Mouse (Mus musculus) ovary, postnatal 14 days (tissue): ENCODE results near the gene Zic5.
"Not testable (repeated sequence)": the region's sequence is repeated elsewhere in the genome, so short reads cannot be mapped to it uniquely, and the experiment has no call there.

Experiments
- DNase-seq: peaks from one replicate; pipeline ENCODE4 v3.0.0; 2022; ENCODE audit warnings: low spot score

Gene Zic5

GRCm38 (mm10) chr14:122463734-122464341, 1.6 kb downstream of the Zic5 start:
- DNase-seq: not testable (repeated sequence)

DNA sequence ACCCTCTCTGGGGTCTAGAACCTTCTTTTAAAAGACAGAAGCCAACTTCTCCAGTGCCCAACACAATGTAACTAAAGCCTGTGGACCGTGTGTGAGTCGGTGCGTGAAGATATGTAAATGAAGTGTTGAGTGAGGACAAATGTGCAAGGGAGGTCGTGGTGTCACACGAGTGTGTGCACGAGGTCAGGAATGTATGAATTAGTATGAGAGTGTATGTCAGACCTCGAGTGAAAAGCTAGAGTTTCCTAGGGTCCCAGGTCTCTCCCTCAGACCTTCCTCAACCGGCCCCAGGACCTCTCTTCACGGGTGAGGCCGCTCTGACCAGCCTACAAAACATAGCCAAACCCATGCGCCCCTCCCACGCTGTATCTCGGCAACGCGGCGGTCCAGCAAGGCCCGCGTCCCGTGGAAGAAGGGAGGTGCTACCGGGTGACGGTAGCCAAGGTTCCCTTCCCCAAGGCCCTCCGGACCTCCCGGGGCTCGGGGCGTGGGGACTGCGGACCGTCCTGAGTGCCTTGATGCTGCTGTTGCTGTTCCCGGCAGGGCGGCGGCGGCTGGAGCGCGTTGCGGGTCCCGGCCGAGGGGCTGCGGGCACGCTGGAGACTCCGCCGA, 2.3 kb downstream of the Zic5 start:
- DNase-seq: no peak

DNA sequence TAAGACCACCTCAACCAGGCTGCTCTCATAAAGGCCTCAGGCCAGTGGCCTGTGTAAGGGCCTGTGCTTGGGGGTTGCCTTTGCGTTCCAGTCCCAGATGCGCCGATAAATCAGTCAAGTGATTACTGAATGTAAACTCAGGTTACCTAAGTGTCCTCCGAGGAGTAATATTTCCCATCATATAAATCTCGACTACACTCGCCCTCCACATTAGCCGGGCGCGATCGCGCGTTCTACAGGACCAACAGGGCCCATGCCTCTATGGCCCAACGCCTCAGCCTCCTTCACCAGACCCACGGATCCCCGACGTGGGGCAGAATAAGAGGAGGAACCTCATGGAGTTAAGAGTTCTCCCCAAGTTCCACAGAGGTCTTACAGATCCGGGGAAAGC, 2.8 kb downstream of the Zic5 start:
- DNase-seq: no peak

GRCm38 (mm10) chr14:122461966-122462365, 3.5 kb downstream of the Zic5 start:
- DNase-seq: no peak

- no peak for DNase-seq
These were observed 4.0 kb downstream of the Zic5 start for GRCm38 (mm10) chr14:122461500-122461899.

GRCm38 (mm10) chr14:122460226-122460625, 5.3 kb downstream of the Zic5 start:
- no peak for DNase-seq

DNA sequence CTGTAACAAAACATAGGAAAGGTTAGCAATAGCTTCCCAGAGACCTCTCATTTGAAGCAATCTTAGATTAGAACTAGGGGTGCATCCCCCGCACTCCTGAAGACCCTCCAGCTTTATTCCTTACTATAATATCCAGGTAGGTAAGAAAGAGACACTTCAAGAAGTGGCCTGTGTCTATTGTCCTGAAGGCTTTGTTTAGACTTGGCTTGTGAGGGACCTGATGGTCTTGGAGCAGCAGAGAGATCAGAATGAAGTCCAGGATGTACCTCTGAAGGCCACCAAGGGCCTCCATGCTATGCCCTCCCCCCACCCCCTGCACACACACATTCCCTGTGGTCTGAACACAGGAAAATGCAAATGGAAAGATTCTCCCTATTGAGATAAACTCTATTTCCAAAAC, 5.7 kb downstream of the Zic5 start:
- DNase-seq: no peak

- DNase-seq: not testable (repeated sequence)
These were observed 6.1 kb downstream of the Zic5 start for GRCm38 (mm10) chr14:122459332-122459731.

GRCm38 (mm10) chr14:122455562-122455958, 9.9 kb downstream of the Zic5 start:
- no peak for DNase-seq

- no peak for DNase-seq
These were observed 10.4 kb downstream of the Zic5 start for GRCm38 (mm10) chr14:122454901-122455561.

DNA sequence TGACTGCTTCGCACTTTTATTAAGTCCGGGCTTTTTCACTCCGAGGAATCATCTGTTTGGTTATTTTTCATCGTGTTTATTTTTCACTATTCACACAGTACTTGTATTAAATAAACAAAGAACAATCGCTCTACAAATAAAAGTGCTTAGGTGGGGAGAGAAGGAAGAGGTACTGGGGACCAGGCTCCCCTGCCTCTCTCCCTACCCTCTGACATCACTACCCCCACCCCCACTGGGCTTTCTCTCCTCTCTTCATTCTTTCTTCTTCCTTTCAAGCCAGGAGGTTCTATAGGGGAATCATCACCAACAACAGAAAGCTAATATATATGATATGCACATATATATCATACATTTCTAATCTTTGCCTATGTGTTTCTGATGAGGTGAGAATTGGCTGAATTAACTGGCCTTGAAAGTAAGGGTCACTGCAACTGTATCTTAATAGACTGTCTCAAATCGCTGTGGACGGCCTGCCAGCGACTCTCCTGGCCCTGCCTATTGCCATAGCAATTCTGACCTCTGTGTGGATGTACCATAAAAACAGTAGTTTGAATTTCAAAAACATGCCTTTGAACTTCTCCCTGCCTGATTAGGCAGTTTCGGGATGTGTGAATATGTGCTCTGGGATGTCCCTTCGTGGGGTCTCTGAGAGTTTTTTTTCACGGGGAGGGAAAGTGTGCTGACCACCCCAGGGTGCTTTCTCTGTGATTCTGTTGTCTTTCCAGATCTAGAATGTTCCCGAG, 11.3 kb downstream of the Zic5 start:
- no peak for DNase-seq

DNA sequence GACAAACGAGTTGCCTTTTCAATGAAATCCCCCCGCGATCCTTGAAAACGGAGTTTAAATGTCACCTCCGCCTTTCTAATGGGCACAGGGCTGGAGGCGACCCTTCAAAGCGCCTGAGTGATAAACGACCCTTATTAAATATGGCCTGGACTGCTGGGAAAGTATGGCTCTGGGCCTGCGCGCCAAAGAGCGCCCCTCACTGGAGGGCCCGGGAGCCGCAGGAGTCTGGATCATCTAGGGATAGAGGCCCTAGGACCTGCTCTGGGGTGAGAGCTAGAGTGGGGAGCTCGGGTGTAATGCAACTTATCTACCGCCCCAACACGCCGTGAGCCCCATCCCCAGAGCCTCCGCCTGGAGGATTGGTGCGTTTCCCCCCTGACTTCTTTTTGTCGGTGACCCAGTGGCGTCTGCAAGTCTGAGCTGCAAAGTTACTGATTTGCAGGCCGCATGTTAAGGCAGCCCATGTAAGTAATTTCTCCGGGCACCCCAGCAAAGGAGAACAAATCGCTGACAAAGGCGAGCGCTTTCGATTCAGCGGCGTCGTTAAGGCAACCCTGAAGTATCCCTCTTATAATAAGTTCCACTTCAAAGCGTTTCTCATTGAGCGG, 12.0 kb downstream of the Zic5 start:
- DNase-seq: no peak

- no peak for DNase-seq
These were observed 12.6 kb downstream of the Zic5 start for GRCm38 (mm10) chr14:122452701-122453387.

- no peak for DNase-seq
These were observed 13.8 kb downstream of the Zic5 start for GRCm38 (mm10) chr14:122451551-122452145.

DNA sequence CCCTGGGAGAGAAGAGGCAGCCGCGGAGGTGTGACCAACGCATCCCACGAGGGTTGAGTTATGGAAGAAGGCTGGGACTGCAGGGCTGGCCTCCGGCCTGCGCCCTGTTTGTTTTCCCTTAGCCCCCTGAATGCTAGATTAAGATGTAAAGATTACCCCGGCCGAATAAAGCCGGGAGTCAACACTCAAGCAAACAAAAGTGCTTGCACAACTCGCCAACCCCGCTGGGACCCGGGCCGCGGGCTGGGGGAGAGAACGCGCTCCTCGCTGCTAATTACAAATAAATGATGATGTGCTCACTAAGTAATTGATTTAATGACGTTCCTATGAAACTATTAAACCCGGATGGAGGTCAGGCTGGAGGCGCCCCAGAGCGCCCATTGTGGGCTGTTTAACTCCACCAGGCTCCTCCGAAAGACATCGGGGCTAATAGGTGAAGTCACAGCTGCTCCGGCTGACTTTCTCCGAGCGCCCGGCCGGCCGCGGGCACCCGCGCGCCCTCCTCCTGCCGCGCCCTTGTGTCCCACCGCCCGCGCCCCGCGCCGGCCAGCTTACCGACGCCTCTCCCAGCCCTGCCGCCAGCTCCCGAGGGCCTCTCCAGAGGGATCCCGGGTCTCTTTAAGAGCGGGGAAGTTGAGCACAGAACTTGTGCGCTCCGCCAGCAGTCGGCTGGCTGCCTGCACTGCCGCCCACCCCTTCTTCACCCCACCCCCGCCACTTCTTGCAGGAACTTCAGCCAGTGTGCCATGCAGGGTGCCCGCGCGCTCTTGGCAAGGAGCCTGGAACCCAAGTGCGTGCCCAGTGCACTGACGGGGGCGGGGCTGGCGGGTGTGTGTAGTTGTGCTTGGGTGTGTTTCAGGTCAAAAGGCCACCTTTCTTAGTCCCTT, 14.7 kb downstream of the Zic5 start, which contains the start of gene Gm5089:
Gm5089 (minus strand) TSS at position 620 of the 887 bp plus-strand sequence.
- no peak for DNase-seq

- DNase-seq: no peak
These were observed 15.6 kb downstream of the Zic5 start for GRCm38 (mm10) chr14:122449601-122450495.

DNA sequence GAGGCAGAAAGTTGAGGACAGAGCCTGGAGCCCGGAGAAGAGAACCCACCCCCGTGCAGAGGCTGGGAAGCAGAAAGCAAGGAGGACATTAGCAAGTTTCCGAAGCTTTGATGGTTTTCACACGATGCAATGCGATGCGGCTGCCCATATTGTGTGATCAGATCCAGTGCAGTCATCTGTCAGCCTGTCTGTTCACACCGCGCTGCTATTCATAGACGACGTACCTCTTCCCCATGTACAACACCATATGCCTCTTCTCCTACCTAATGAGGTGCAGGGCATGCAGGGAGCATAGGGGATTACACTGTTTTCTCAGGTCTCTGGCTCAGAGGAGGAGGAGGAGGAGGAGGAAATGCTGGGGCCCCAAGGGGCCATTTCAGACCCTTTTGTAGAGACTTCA, 28.6 kb downstream of the Zic5 start:
- DNase-seq: no peak

GRCm38 (mm10) chr14:122434039-122434438, 31.4 kb downstream of the Zic5 start:
- no peak for DNase-seq

- DNase-seq: no peak
These were observed 32.9 kb downstream of the Zic5 start for GRCm38 (mm10) chr14:122432558-122432957.
